Mouse (Mus musculus): Measurements from ENCODE around the gene Scpep1. TPM values are rescaled to one million over a fixed set of nuclear protein-coding genes. Genes with fewer than 3 reads are reported as not detected.
"Not testable (repeated sequence)": the region's sequence is repeated elsewhere in the genome, so short reads cannot be mapped to it uniquely, and the experiment has no call there.

The Scpep1 gene
- polyA plus RNA-seq, 1 experiment from 2014 or later: 29.6 TPM

GRCm38 (mm10) chr11:88905621-88906020 lies 49.6 kb downstream of the Scpep1 start:
- WGBS: 54% methylated on average over 2 of the region's 2 CpGs
- H3K9ac ChIP-seq (replicated peaks): no peak overlapping the region
- no peaks in the 10 kb centered on the region for H3K9me3 ChIP-seq (replicated peaks)
- no peaks in the 10 kb centered on the region for H3K4me1 ChIP-seq
- ATAC-seq (ENCODE audit: low FRiP score): no peak
- H3K4me2 ChIP-seq: no peak overlapping the region
- H3K27me3 ChIP-seq (replicated peaks): no peaks in the 10 kb centered on the region
- no peak overlapping the region for H3K4me3 ChIP-seq (replicated peaks)
- H3K27ac ChIP-seq (replicated peaks): no peak overlapping the region
- H3K36me3 ChIP-seq: no peaks in the 10 kb centered on the region

- Histone ChIP-seq H3K27ac (replicated peaks) (no peak overlapping the region), H3K9ac (replicated peaks) (no peak overlapping the region), H3K36me3 (no peaks in the 10 kb centered on the region), H3K9me3 (replicated peaks) (no peaks in the 10 kb centered on the region), H3K4me3 (replicated peaks) (no peak overlapping the region), H3K27me3 (replicated peaks) (no peaks in the 10 kb centered on the region), H3K4me2 (no peak overlapping the region), H3K4me1 (no peaks in the 10 kb centered on the region)
- 66% methylated on average over 2 of the region's 2 CpGs for WGBS
- no peak for ATAC-seq (ENCODE audit: low FRiP score)
These were observed 51.2 kb downstream of the Scpep1 start for GRCm38 (mm10) chr11:88904080-88904479.

GRCm38 (mm10) chr11:88902762-88903161 lies 52.5 kb downstream of the Scpep1 start:
- no peaks in the 10 kb centered on the region for H3K27me3 ChIP-seq (replicated peaks)
- 0 out of 2 replicates have a peak, but pooled peaks cover 3% of the 10 kb centered on the region for H3K4me1 ChIP-seq
- whole genome bisulfite sequencing: 86% methylated on average over 6 of the region's 6 CpGs
- ATAC-seq (ENCODE audit: low FRiP score): no peak
- no peaks in the 10 kb centered on the region for H3K36me3 ChIP-seq
- no peak overlapping the region for H3K4me3 ChIP-seq (replicated peaks)
- H3K4me2 ChIP-seq: no peak overlapping the region
- H3K27ac ChIP-seq (replicated peaks): no peak overlapping the region
- H3K9me3 ChIP-seq (replicated peaks): no peaks in the 10 kb centered on the region
- H3K9ac ChIP-seq (replicated peaks): no peak overlapping the region

- Histone ChIP-seq H3K9me3 (replicated peaks) (no peaks in the 10 kb centered on the region), H3K4me1 (0 out of 2 replicates have a peak, but pooled peaks cover 7% of the 10 kb centered on the region), H3K27ac (replicated peaks) (no peak overlapping the region), H3K9ac (replicated peaks) (no peak overlapping the region), H3K4me2 (no peak overlapping the region), H3K4me3 (replicated peaks) (no peak overlapping the region), H3K27me3 (replicated peaks) (no peaks in the 10 kb centered on the region), H3K36me3 (no peaks in the 10 kb centered on the region)
- no peak for ATAC-seq (ENCODE audit: low FRiP score)
- WGBS: 87% methylated on average over 7 of the region's 7 CpGs
These were observed 53.9 kb downstream of the Scpep1 start for GRCm38 (mm10) chr11:88901341-88901802.

GRCm38 (mm10) chr11:88899561-88899960 lies 55.7 kb downstream of the Scpep1 start:
- WGBS: 98% methylated on average over 6 of the region's 6 CpGs
- H3K9me3 ChIP-seq (replicated peaks): no peaks in the 10 kb centered on the region
- 0 out of 2 replicates have a peak, but pooled peaks cover 7% of the 10 kb centered on the region for H3K4me1 ChIP-seq
- H3K4me2 ChIP-seq: no peak overlapping the region
- H3K4me3 ChIP-seq (replicated peaks): no peak overlapping the region
- no peak for ATAC-seq (ENCODE audit: low FRiP score)
- no peak overlapping the region for H3K9ac ChIP-seq (replicated peaks)
- H3K27ac ChIP-seq (replicated peaks): no peak overlapping the region
- no peaks in the 10 kb centered on the region for H3K27me3 ChIP-seq (replicated peaks)
- H3K36me3 ChIP-seq: no peaks in the 10 kb centered on the region

GRCm38 (mm10) chr11:88898380-88898763 lies 56.9 kb downstream of the Scpep1 start:
- Histone ChIP-seq H3K36me3 (no peaks in the 10 kb centered on the region), H3K27me3 (replicated peaks) (no peaks in the 10 kb centered on the region), H3K9me3 (replicated peaks) (no peaks in the 10 kb centered on the region), H3K4me2 (no peak overlapping the region), H3K4me1 (0 out of 2 replicates have a peak, but pooled peaks cover 7% of the 10 kb centered on the region), H3K9ac (replicated peaks) (no peak overlapping the region), H3K27ac (replicated peaks) (no peak overlapping the region), H3K4me3 (replicated peaks) (no peak overlapping the region)
- ATAC-seq (ENCODE audit: low FRiP score): no peak
- WGBS: 83% methylated on average over 4 of the region's 4 CpGs

- H3K4me2 ChIP-seq: peak overlapping the region; percentile 22; the same call in 1 of the 2 replicates
- 40% methylated on average over 15 of the region's 15 CpGs for WGBS
- H3K36me3 ChIP-seq: no peaks in the 10 kb centered on the region
- 0 out of 2 replicates have a peak, but pooled peaks cover 7% of the 10 kb centered on the region for H3K4me1 ChIP-seq
- H3K9me3 ChIP-seq (replicated peaks): no peaks in the 10 kb centered on the region
- H3K4me3 ChIP-seq (replicated peaks): no peak overlapping the region
- ATAC-seq (ENCODE audit: low FRiP score): no peak
- no peak overlapping the region for H3K27ac ChIP-seq (replicated peaks)
- no peak overlapping the region for H3K9ac ChIP-seq (replicated peaks)
- H3K27me3 ChIP-seq (replicated peaks): no peaks in the 10 kb centered on the region
These were observed 57.5 kb downstream of the Scpep1 start for GRCm38 (mm10) chr11:88897624-88898379.

- not testable (repeated sequence) for H3K27ac ChIP-seq (replicated peaks); H3K36me3 ChIP-seq; H3K9ac ChIP-seq (replicated peaks); H3K27me3 ChIP-seq (replicated peaks); H3K9me3 ChIP-seq (replicated peaks); ATAC-seq (ENCODE audit: low FRiP score); H3K4me1 ChIP-seq
- Histone ChIP-seq H3K4me2 (peak overlapping the region; percentile 38), H3K4me3 (replicated peaks) (peak overlapping the region; percentile 24)
- WGBS: 35% methylated on average over 20 of the region's 39 CpGs
These were observed 59.4 kb downstream of the Scpep1 start for GRCm38 (mm10) chr11:88895800-88896232.

GRCm38 (mm10) chr11:88895235-88895634 lies 60.0 kb downstream of the Scpep1 start:
- not testable (repeated sequence) for H3K4me1 ChIP-seq; H3K27me3 ChIP-seq (replicated peaks); ATAC-seq (ENCODE audit: low FRiP score); H3K4me3 ChIP-seq (replicated peaks); H3K9me3 ChIP-seq (replicated peaks); H3K9ac ChIP-seq (replicated peaks); H3K27ac ChIP-seq (replicated peaks); H3K36me3 ChIP-seq
- H3K4me2 ChIP-seq: peak overlapping the region; percentile 38; the same call in 1 of the 2 replicates
- 39% methylated on average over 10 of the region's 20 CpGs for WGBS

GRCm38 (mm10) chr11:88894279-88894678 lies 61.0 kb downstream of the Scpep1 start:
- not testable (repeated sequence) for H3K4me1 ChIP-seq; H3K27me3 ChIP-seq (replicated peaks); H3K27ac ChIP-seq (replicated peaks); ATAC-seq (ENCODE audit: low FRiP score); H3K4me2 ChIP-seq; H3K36me3 ChIP-seq; H3K4me3 ChIP-seq (replicated peaks); H3K9me3 ChIP-seq (replicated peaks); H3K9ac ChIP-seq (replicated peaks)
- WGBS: 95% methylated on average over 11 of the region's 14 CpGs

- not testable (repeated sequence) for H3K4me2 ChIP-seq; H3K36me3 ChIP-seq; H3K4me1 ChIP-seq; ATAC-seq (ENCODE audit: low FRiP score); H3K4me3 ChIP-seq (replicated peaks); H3K27ac ChIP-seq (replicated peaks); H3K9me3 ChIP-seq (replicated peaks); H3K9ac ChIP-seq (replicated peaks); H3K27me3 ChIP-seq (replicated peaks)
- 93% methylated on average over 3 of the region's 8 CpGs for WGBS
These were observed 61.8 kb downstream of the Scpep1 start for GRCm38 (mm10) chr11:88893501-88893900.

- not testable (repeated sequence) for H3K36me3 ChIP-seq; H3K4me2 ChIP-seq; H3K4me1 ChIP-seq; H3K27me3 ChIP-seq (replicated peaks); ATAC-seq (ENCODE audit: low FRiP score); H3K4me3 ChIP-seq (replicated peaks); H3K27ac ChIP-seq (replicated peaks); H3K9me3 ChIP-seq (replicated peaks); H3K9ac ChIP-seq (replicated peaks)
- WGBS: 96% methylated on average over 22 of the region's 24 CpGs
These were observed 62.5 kb downstream of the Scpep1 start for GRCm38 (mm10) chr11:88892789-88893188.

Measured in neural tube, embryonic 15.5 days (tissue).